Mouse (Mus musculus) heart, postnatal 0 days (tissue): ENCODE data around the gene Maml3. TPM values are rescaled to one million over a fixed set of nuclear protein-coding genes. Genes with fewer than 3 reads are reported as not detected.

Experiments used
- ATAC-seq: fragments of 200-750 bp; cut with Nextera tagmentation; 2 replicates; pipeline ENCODE4 v1.8.0; 2017; ENCODE audit warnings: low read depth, moderate number of reproducible peaks, moderate library complexity; ENCODE audit not compliant: insufficient read depth
- DNase-seq: peaks from one replicate; pipeline ENCODE4 v3.0.0-alpha.2; 2016; ENCODE audit warnings: low spot score
- H3K27ac ChIP-seq: fragments of 300-500 bp; sonication (generic); 2 replicates; pipeline ENCODE4 v1.5.1; 2014; ENCODE audit warnings: low read depth, mild to moderate bottlenecking
- H3K27me3 ChIP-seq: fragments of 300-500 bp; sonication (generic); 2 replicates; pipeline ENCODE4 v1.6.1; 2014; ENCODE audit warnings: low read length, mixed read lengths; ENCODE audit not compliant: control insufficient read depth, insufficient read depth
- H3K36me3 ChIP-seq: fragments of 300-500 bp; sonication (generic); replicated peaks from 2 replicates; pipeline ENCODE4 v1.6.1; 2014; ENCODE audit warnings: low read length, mixed read lengths; ENCODE audit not compliant: control insufficient read depth, insufficient read depth
- H3K4me1 ChIP-seq: fragments of 300-500 bp; sonication (generic); 2 replicates; pipeline ENCODE4 v1.6.1; 2014; ENCODE audit warnings: antibody characterized with exemption; ENCODE audit not compliant: control insufficient read depth, insufficient read depth
- H3K4me2 ChIP-seq: fragments of 300-500 bp; sonication (generic); 2 replicates; pipeline ENCODE4 v1.6.1; 2014; ENCODE audit warnings: low read depth, mild to moderate bottlenecking, low read length, moderate library complexity
- H3K4me3 ChIP-seq: fragments of 300-500 bp; sonication (generic); 2 replicates; pipeline ENCODE4 v1.5.1; 2014; ENCODE audit warnings: low read depth, low read length
- H3K9ac ChIP-seq: fragments of 300-500 bp; sonication (generic); replicated peaks from 2 replicates; pipeline ENCODE4 v1.6.1; 2014; ENCODE audit warnings: low read depth, low read length, mixed read lengths
- H3K9me3 ChIP-seq: fragments of 300-500 bp; sonication (generic); replicated peaks from 2 replicates; pipeline ENCODE4 v1.6.1; 2016; ENCODE audit warnings: low read length; ENCODE audit not compliant: control insufficient read depth
- CTCF ChIP-seq: IDR thresholded peaks from 2 replicates; pipeline ENCODE4 v1.5.1; 2016; ENCODE audit warnings: antibody characterized with exemption, control low read depth, low read depth
- EP300 ChIP-seq: IDR thresholded peaks from 2 replicates; pipeline ENCODE4 v1.6.1; 2016; ENCODE audit warnings: antibody characterized with exemption, low read depth
- WGBS: fragments of 180-500 bp; shearing (Covaris S2); extraction: QIAGEN DNeasy Blood & Tissue Kit; methylation state at CpG from one replicate; pipeline ENCODE4 v1.1.7; 2014; 5-methylcytosine and 5-hydroxymethylcytosine counted together
- polyA plus RNA-seq: library from polyadenylated mRNA; unstranded; fragments of >200 nt; fragmentation: Nextera tagmentation; extraction: Ambion mirVana; gene quantifications from 2 replicates; pipeline ENCODE4 v1.2.1, GENCODE M21; 2015
- total RNA-seq: library from RNA; depleted of rRNA; stranded (reverse); fragments of >200 nt; gene quantifications from 2 replicates; pipeline ENCODE4 v1.2.3, GENCODE M21; 2014; ENCODE audit warnings: low replicate concordance

Gene Maml3
- total and polyA plus RNA-seq, 2 experiments from 2014 or later, result 1.6 to 6.2 TPM

- Histone ChIP-seq H3K27ac (no peak overlapping the region), H3K9me3 (no peaks in the 10 kb centered on the region), H3K4me1 (peaks cover 9% of the 10 kb centered on the region; the same call in 1 of the 2 replicates), H3K4me2 (no peak overlapping the region), H3K36me3 (no peaks in the 10 kb centered on the region), H3K9ac (no peak overlapping the region), H3K27me3 (no peaks in the 10 kb centered on the region), H3K4me3 (no peak overlapping the region)
- WGBS, result 81% methylated on average over 9 of the region's 9 CpGs
- ATAC-seq (no peak), DNase-seq (no peak)
- TF ChIP-seq EP300, result no peak
- no peak for TF ChIP-seq CTCF
These were observed 103.4 kb downstream of the Maml3 start for GRCm38 (mm10) chr3:52001518-52001895.

- DNase-seq, result no peak
- no peak overlapping the region for H3K4me2 ChIP-seq
- no peaks in the 10 kb centered on the region for H3K9me3 ChIP-seq
- H3K9ac ChIP-seq, result no peak overlapping the region
- no peak overlapping the region for H3K4me3 ChIP-seq
- no peaks in the 10 kb centered on the region for H3K36me3 ChIP-seq
- 77% methylated on average over 10 of the region's 10 CpGs for WGBS
- no peak overlapping the region for H3K27ac ChIP-seq
- 0 out of 2 replicates have a peak, but pooled peaks cover 8% of the 10 kb centered on the region for H3K4me1 ChIP-seq
- TF ChIP-seq CTCF (no peak), EP300 (no peak)
- ATAC-seq, result no peak
- H3K27me3 ChIP-seq, result no peaks in the 10 kb centered on the region
These were observed 103.9 kb downstream of the Maml3 start for GRCm38 (mm10) chr3:52000871-52001517.

DNA sequence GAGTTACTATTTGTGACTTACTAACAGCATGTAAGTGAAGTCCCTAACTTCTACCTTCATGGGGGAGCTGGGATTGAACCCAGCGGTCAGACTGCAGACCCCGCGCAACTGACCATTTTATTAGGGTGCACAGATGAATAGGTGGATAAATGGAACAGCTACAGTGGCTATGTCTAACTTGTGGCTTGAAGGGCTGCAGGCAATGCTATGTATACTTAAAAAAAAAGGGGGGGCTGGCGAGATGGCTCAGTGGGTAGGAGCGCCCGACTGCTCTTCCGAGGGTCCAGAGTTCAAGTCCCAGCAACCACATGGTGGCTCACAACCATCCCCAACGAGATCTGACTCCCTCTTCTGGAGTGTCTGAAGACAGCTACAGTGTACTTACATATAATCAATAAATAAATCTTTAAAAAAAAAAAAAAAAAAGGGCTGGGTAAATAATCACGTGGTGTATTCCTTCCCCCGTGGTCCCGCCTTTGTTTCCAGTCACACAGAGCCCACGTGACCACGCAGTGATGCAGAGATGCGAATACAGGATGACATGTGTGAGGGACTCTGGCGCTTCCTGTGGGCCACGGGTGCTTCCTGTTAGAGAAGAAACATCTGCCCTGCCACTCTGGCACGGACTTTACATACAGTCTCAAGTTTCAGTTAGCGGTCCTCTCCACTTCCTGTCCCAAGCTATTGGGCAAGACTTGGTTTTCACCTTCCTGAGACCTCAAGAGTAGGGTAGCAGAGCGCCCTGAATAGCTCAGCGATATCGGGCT, 105.0 kb downstream of the Maml3 start:
- H3K27ac ChIP-seq, result no peak overlapping the region
- DNase-seq (peak; percentile 19), ATAC-seq (no peak)
- no peak overlapping the region for H3K4me2 ChIP-seq
- H3K9me3 ChIP-seq, result no peaks in the 10 kb centered on the region
- H3K27me3 ChIP-seq, result no peaks in the 10 kb centered on the region
- TF ChIP-seq CTCF (no peak), EP300 (peak; percentile 32; the same call in 1 of the 2 replicates)
- no peaks in the 10 kb centered on the region for H3K36me3 ChIP-seq
- no peak overlapping the region for H3K4me3 ChIP-seq
- no peak overlapping the region for H3K9ac ChIP-seq
- H3K4me1 ChIP-seq, result 0 out of 2 replicates have a peak, but pooled peaks cover 8% of the 10 kb centered on the region
- 79% methylated on average over 21 of the region's 21 CpGs for WGBS

- TF ChIP-seq EP300 (no peak), CTCF (no peak)
- Histone ChIP-seq H3K27ac (no peak overlapping the region), H3K9me3 (no peaks in the 10 kb centered on the region), H3K9ac (no peak overlapping the region), H3K36me3 (no peaks in the 10 kb centered on the region), H3K27me3 (no peaks in the 10 kb centered on the region), H3K4me1 (0 out of 2 replicates have a peak, but pooled peaks cover 8% of the 10 kb centered on the region), H3K4me2 (no peak overlapping the region), H3K4me3 (no peak overlapping the region)
- 56% methylated on average over 21 of the region's 21 CpGs for WGBS
- ATAC-seq (no peak), DNase-seq (no peak)
These were observed 106.1 kb downstream of the Maml3 start for GRCm38 (mm10) chr3:51998511-51999399.

DNA sequence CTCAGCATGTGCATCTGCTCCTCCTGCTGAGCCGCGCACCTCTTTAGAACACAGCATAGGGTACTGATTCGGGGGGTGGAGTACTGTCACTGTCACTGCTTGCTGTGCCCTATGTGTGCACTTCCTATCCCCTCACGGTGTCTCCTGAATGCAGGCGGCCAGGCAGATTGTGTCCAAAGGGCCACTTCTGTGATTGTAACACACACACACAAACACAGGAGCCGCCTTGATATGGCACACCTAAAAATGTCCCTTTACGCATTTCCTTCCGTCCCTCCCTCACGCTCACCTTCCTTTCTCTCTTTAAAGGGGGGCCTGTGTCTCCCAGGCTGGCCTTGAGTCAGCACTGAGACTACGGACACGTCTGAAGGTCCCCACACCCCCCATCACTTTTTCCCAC, 107.3 kb downstream of the Maml3 start:
- DNase-seq (no peak), ATAC-seq (no peak)
- Histone ChIP-seq H3K4me2 (no peak overlapping the region), H3K9ac (no peak overlapping the region), H3K4me1 (0 out of 2 replicates have a peak, but pooled peaks cover 8% of the 10 kb centered on the region), H3K4me3 (no peak overlapping the region), H3K27me3 (no peaks in the 10 kb centered on the region), H3K9me3 (no peaks in the 10 kb centered on the region), H3K36me3 (no peaks in the 10 kb centered on the region), H3K27ac (no peak overlapping the region)
- no peak for TF ChIP-seq CTCF
- TF ChIP-seq EP300, result no peak
- WGBS, result 81% methylated on average over 11 of the region's 11 CpGs
